Mouse (Mus musculus): ENCODE measurements around the gene Cgn.
A peak's percentile ranks its signal among the peaks of the same experiment; 100 is the strongest.
"Not testable (repeated sequence)": the region's sequence is repeated elsewhere in the genome, so short reads cannot be mapped to it uniquely, and the experiment has no call there.

The Cgn gene

GRCm38 (mm10) chr3:94789516-94789915 lies 3.2 kb upstream of the Cgn start:
- no peak for DNase-seq (ENCODE audit: low spot score in 2 of 2)

DNA sequence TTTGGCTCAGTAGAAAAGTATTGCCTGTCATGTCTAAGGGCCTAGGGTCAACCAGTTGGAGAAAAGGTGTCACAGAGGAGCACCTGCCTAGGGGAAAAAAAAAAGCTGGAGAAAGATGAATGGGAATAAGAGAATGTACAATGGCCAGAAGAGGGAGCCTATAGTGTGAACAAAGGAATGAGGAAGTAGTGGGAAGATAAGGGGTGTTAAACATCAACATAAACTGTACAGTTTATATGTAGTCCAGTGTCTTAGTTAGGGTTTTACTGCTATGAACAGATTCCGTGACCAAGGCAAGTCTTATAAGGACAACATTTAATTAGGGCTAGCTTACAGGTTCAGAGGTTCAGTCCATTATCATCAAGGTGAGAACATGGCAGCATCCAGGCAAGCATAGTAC lies 2.8 kb upstream of the Cgn start:
- no peak for DNase-seq (ENCODE audit: low spot score in 2 of 2)

- no peak for DNase-seq (ENCODE audit: low spot score in 2 of 2)
Measured at GRCm38 (mm10) chr3:94787122-94787780, 959 bp upstream of the Cgn start.

DNA sequence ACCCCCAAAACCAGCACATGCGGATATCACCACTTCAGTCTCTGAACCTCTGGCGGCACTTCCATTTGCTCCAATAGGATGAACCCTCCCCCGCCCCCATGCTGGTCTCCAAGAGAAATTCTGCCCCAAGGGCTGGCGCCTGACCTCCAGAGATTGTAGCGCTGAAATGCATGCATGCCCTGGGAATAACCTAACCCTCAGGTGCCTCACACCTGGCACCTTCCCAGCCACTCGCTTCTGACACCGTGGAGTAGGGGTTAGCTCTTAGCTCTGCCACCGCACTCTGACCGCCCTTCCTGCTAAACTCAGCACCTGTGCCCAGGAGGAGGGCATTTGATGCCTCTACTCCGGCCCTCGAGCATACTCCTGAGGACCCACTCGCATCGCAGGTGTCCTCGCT lies 334 bp downstream of the Cgn start:
- no peak for DNase-seq (ENCODE audit: low spot score in 2 of 2)

GRCm38 (mm10) chr3:94784171-94784701 lies 2.1 kb downstream of the Cgn start:
- DNase-seq (ENCODE audit: low spot score in 2 of 2): no peak

DNA sequence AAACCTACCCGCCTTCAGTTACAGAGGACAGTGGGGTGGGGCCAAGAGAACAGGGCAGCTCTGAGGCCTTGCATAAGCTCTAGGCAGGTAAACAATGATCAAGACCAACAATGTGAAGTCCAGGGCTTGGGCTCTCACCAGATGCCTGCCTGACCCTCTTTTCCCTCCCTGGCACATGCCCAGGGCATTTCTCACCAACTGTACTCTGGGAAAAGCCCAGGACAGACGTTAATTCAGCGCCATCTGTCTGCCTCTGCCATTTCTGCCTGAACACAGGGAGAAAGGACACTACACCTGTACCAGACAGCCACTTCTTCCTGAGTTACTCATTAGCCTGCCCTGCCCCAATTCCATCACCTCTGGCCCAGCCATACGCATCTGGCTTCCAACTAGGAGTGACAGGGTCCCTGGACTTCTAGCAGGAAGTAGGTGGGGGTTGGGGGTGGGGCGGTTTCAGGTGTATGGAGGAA lies 2.8 kb downstream of the Cgn start:
- no peak for DNase-seq (ENCODE audit: low spot score in 2 of 2)

DNA sequence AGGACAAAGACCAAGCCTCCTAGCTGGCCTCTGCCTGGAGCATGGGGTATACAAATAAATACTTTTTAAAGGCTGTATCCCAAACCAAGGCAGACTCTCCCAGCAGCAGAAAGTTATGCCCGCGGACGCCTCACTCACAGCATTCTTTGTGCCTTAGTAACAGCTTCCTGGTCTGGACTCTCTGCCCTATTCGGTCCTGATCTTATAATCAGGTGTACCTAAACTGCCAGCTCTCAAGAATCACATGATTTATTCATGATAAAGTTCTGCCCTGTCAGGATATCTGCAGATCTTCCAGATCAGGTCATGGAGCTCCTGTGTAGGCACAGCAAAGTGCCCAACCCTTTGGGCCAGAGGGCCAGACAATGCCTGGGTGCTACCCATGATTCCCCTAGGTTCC lies 3.4 kb downstream of the Cgn start:
- DNase-seq (ENCODE audit: low spot score in 2 of 2): no peak

GRCm38 (mm10) chr3:94781356-94781755 lies 4.9 kb downstream of the Cgn start:
- DNase-seq (ENCODE audit: low spot score in 2 of 2): no peak

DNA sequence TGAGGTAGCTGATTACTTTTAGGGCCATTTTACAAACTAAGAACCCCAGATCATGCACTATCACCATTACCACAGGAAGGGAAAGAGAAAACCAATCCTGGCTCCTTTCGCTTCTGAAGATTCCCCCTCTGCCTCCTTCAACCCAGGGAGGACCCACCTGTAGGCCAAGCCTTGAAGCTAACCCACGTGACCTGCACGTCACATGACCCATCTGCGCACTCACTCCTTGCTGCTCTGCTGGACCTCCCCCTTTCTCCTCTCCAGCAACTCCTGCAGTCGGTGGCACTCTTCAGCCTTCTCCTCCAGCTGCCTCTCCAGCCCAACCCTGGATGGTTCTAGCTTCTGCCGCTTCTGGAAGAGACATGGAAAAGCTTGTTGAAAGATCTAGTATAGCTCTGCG lies 10.4 kb downstream of the Cgn start:
- no peak for DNase-seq (ENCODE audit: low spot score in 2 of 2)

- no peak for DNase-seq (ENCODE audit: low spot score in 2 of 2)
Measured at GRCm38 (mm10) chr3:94774039-94774438, 12.3 kb downstream of the Cgn start.

GRCm38 (mm10) chr3:94765456-94765855 lies 20.8 kb downstream of the Cgn start:
- DNase-seq (ENCODE audit: low spot score in 2 of 2): not testable (repeated sequence)

DNA sequence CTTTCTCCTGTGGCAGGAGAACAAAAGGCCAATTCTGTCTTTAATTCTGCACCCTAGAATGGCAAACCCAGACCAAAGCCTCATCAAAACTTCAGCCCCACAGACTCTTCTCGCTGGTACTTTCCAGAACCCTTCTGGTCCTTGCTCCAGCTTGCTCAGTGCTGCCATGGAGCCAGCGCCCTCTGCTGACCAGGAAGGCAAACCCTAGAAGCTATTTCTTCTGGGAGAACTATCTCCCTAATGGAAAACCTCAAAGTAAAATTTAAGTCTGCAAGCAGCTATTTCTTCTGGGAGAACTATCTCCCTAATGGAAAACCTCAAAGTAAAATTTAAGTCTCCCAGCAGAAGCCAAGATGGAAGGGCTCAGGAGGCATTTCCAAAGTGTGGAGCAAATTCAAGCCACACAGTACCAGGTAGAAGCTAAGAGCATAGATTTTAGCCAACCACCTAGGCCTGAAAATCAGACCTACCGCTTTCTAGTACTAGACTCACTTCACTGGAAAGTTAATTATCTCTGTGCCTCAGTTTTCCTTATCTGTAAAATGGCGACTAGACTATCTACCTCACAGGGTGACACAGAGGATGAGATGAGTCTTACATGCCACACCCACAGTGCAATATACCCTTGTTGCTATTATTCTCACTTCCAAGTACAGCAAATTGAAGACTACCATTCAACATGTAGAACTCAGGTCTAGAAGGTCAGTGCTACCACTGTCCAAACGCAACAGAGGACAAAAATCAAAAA lies 21.6 kb downstream of the Cgn start:
- not testable (repeated sequence) for DNase-seq (ENCODE audit: low spot score in 2 of 2)

DNA sequence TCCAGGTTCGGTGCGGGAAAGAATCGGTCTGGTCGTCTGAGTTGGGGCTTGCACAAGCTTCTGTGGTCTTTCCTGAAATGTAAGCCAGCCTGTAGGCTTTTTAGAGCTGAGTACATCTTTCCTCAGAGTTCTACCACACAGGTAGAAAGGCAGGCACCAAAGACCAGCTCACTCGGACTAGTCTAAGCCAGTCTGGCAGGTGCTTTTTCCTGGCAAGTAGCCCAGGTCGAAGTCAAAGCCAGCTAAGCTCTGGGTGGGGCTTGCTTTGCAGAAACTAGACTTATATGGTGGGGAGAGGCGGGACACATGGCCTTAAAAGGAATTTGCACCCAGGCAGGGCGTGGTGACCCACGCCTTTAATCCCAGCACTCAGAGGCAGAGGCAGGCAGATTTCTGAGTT lies 27.9 kb downstream of the Cgn start:
- DNase-seq (ENCODE audit: low spot score in 2 of 2): not testable (repeated sequence)

- peak; percentile 31 for DNase-seq (ENCODE audit: low spot score in 2 of 2)
Measured at GRCm38 (mm10) chr3:94758056-94758409, 28.3 kb downstream of the Cgn start.

DNA sequence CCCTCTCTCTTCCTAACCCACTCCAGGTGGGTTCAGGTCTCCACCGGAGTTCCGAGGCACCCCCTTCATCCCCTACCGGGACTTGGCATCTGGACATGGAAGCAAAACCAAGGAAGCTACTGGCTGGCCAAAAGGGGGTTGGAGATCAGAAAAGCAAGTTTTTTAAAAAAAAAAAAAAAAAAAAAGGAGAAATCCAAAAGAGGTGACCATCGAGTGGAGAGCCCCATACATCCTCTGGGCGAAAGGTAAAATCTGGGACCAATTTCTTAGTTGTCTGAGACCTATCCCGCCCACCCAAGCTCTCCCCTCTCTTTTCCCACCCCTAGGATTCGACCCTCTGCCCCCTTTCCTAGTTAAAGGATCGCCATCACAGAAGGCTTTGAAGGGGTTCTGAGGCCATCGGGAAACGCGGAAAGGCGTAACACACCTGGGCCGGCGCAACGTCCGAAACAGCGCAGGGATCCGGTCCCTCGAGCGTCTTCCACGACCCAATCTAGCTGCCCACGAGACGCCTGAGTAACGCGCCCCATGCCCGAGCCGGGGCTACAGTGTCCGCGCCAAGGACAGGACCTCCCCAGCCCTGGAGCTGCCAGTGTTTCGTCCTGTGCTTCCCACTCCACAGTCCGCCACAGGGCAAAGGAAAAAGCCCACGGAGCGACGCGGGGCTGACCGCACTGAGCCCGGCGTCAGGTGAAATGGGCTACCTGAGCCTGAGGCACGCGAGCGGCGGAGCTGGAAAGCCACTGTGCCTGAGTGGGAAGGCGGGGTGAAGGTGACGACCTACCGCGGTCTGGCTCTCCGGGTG lies 28.8 kb downstream of the Cgn start:
- DNase-seq (ENCODE audit: low spot score in 2 of 2): not testable (repeated sequence)

DNA sequence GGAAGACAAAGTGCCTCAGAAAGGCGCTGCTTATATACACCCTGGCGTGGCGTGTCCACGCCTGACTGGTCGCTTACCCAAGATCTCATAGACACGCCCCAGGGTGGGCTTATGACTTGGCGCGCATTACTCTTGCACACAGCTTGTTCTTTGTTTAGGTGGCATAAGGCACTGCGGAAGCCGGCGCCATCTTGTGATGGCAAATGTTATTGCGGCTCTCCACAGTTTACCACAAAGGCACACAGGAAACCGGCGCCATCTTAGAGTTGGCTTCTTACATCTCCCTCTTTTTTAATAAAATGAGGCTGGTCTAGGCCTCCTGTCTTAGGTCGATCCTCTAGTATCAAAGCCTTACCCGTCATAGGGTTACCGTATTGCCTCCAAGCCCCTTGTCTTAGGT lies 40.6 kb downstream of the Cgn start:
- no peak for DNase-seq (ENCODE audit: low spot score in 2 of 2)

DNA sequence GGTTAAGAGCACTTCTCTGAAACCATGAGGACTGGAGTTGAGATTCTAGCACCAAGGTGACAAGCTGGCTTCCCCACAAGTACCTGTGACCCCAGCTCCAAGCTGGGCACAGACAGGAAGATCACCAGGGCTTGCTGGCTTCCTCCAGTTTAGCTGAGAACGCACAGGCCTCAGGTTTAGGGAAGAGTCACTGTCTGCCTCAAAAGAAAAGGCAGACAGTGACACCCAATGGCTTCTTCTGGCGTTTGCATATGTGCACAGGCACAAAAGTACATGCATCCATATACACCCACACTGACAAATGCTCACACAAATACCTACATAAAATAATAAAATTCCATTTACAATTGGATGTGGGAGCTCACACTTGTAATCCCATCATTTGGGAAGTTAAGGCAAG lies 62.7 kb downstream of the Cgn start:
- DNase-seq (ENCODE audit: low spot score in 2 of 2): not testable (repeated sequence)

GRCm38 (mm10) chr3:94718253-94718652 lies 68.0 kb downstream of the Cgn start:
- not testable (repeated sequence) for DNase-seq (ENCODE audit: low spot score in 2 of 2)

DNA sequence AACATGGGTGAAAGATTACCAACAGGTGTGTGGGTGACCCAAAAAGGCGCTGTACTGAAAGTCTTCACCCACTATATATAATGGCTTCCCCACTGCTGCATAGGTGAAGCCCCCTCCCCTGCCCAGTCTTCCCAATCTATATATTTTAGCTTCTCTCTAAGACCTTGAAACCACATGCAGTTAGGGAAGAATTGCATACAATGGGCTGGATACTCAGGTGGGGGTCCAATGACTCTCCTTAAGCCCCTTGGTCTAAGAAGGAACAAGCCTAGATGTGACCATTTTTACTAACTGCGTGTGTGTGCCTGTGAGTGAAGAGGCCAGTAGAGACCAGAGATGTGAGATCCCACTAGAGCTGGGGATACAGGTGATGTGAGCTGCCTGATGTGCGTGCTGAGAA lies 72.9 kb downstream of the Cgn start:
- DNase-seq (ENCODE audit: low spot score in 2 of 2): not testable (repeated sequence)

DNA sequence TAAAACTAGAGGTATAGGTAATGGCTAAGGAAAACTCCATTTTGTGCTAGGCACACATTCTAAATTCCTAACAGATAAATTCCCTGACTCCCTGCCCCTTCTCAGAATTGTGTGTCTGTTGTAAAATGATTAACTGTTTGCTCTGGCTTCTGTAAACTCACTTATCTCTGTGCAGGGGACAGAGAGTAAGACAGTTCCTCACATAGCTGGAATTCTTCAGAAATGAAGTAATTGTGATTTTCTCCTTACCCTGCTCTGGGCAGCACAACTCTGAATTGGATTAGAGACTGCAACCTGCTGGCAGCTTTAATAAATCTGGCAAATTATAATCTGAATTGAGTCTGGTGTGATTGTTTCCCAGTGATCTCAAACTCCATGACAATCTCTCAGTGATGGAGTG lies 75.7 kb downstream of the Cgn start:
- not testable (repeated sequence) for DNase-seq (ENCODE audit: low spot score in 2 of 2)

Measured in thymus, postnatal 10 days (tissue).